Mouse (Mus musculus): ENCODE data around the gene Ccdc169. TPM values are rescaled to one million over a fixed set of nuclear protein-coding genes. Genes with fewer than 3 reads are reported as not detected.

Ccdc169 gene
- polyA plus RNA-seq (2012; ENCODE audit: insufficient read depth, insufficient read length, missing spikeins), result not detected in 2 replicates

GRCm38 (mm10) chr3:55137039-55137438 is at the start of gene Ccdc169:
Gene Ccdc169 (plus strand): TSS chr3:55137339.
- no peaks in the 10 kb centered on the region; the same call in 1 of the 2 replicates for H3K4me1 ChIP-seq (ENCODE audit: control insufficient read depth, insufficient read depth, low read length)
- TF ChIP-seq POLR2A (IDR thresholded peaks at IDR 0.05; ENCODE audit: borderline replicate concordance, low read depth, low read length), result no peak
- TF ChIP-seq CTCF (IDR thresholded peaks at IDR 0.05; ENCODE audit: low read depth, low read length), result no peak

GRCm38 (mm10) chr3:55087360-55087759 is 49.8 kb upstream of the Ccdc169 start:
- Histone ChIP-seq H3K27ac (ENCODE audit: insufficient read depth, low read depth, low read length) (no peak overlapping the region), H3K4me3 (ENCODE audit: insufficient read depth, low read length) (no peak overlapping the region), H3K4me1 (ENCODE audit: control insufficient read depth, insufficient read depth, low read length) (no peaks in the 10 kb centered on the region)
- TF ChIP-seq POLR2A (IDR thresholded peaks at IDR 0.05; ENCODE audit: borderline replicate concordance, low read depth, low read length) (no peak), CTCF (IDR thresholded peaks at IDR 0.05; ENCODE audit: low read depth, low read length) (no peak)

More at GRCm38 (mm10) chr3:55137039-55137438, at the start of gene Ccdc169:
- Histone ChIP-seq H3K27ac (ENCODE audit: insufficient read depth, low read depth, low read length) (no peak within 1 kb of the TSS), H3K4me3 (ENCODE audit: insufficient read depth, low read length) (no peak within 1 kb of the TSS)

GRCm38 (mm10) chr3:55088359-55088758 is 48.8 kb upstream of the Ccdc169 start:
- Histone ChIP-seq H3K4me3 (ENCODE audit: insufficient read depth, low read length) (no peak overlapping the region), H3K27ac (ENCODE audit: insufficient read depth, low read depth, low read length) (no peak overlapping the region), H3K4me1 (ENCODE audit: control insufficient read depth, insufficient read depth, low read length) (no peaks in the 10 kb centered on the region)
- TF ChIP-seq CTCF (IDR thresholded peaks at IDR 0.05; ENCODE audit: low read depth, low read length), result no peak

GRCm38 (mm10) chr3:55088843-55089242 is 48.3 kb upstream of the Ccdc169 start:
- Histone ChIP-seq H3K27ac (ENCODE audit: insufficient read depth, low read depth, low read length) (no peak overlapping the region), H3K4me1 (ENCODE audit: control insufficient read depth, insufficient read depth, low read length) (no peaks in the 10 kb centered on the region), H3K4me3 (ENCODE audit: insufficient read depth, low read length) (no peak overlapping the region)
- no peak for TF ChIP-seq POLR2A (IDR thresholded peaks at IDR 0.05; ENCODE audit: borderline replicate concordance, low read depth, low read length)

GRCm38 (mm10) chr3:55089291-55089690 is 47.8 kb upstream of the Ccdc169 start:
- Histone ChIP-seq H3K27ac (ENCODE audit: insufficient read depth, low read depth, low read length) (no peak overlapping the region), H3K4me1 (ENCODE audit: control insufficient read depth, insufficient read depth, low read length) (no peaks in the 10 kb centered on the region), H3K4me3 (ENCODE audit: insufficient read depth, low read length) (no peak overlapping the region)
- TF ChIP-seq CTCF (IDR thresholded peaks at IDR 0.05; ENCODE audit: low read depth, low read length), result no peak
- no peak for TF ChIP-seq POLR2A (IDR thresholded peaks at IDR 0.05; ENCODE audit: borderline replicate concordance, low read depth, low read length)

GRCm38 (mm10) chr3:55093161-55093560 is 44.0 kb upstream of the Ccdc169 start:
- no peak overlapping the region for H3K4me3 ChIP-seq (ENCODE audit: insufficient read depth, low read length)
- H3K4me1 ChIP-seq (ENCODE audit: control insufficient read depth, insufficient read depth, low read length), result peaks cover 4% of the 10 kb centered on the region; the same call in 1 of the 2 replicates
- TF ChIP-seq POLR2A (IDR thresholded peaks at IDR 0.05; ENCODE audit: borderline replicate concordance, low read depth, low read length), result no peak
- TF ChIP-seq CTCF (IDR thresholded peaks at IDR 0.05; ENCODE audit: low read depth, low read length), result no peak
- H3K27ac ChIP-seq (ENCODE audit: insufficient read depth, low read depth, low read length), result no peak overlapping the region

GRCm38 (mm10) chr3:55095968-55096654 is 41.0 kb upstream of the Ccdc169 start:
- Histone ChIP-seq H3K4me3 (ENCODE audit: insufficient read depth, low read length) (no peak overlapping the region), H3K27ac (ENCODE audit: insufficient read depth, low read depth, low read length) (no peak overlapping the region), H3K4me1 (ENCODE audit: control insufficient read depth, insufficient read depth, low read length) (peaks cover 4% of the 10 kb centered on the region; the same call in 1 of the 2 replicates)
- TF ChIP-seq POLR2A (IDR thresholded peaks at IDR 0.05; ENCODE audit: borderline replicate concordance, low read depth, low read length), result no peak
- TF ChIP-seq CTCF (IDR thresholded peaks at IDR 0.05; ENCODE audit: low read depth, low read length), result no peak

- no peak overlapping the region for H3K4me3 ChIP-seq (ENCODE audit: insufficient read depth, low read length)
- no peak overlapping the region for H3K27ac ChIP-seq (ENCODE audit: insufficient read depth, low read depth, low read length)
- TF ChIP-seq POLR2A (IDR thresholded peaks at IDR 0.05; ENCODE audit: borderline replicate concordance, low read depth, low read length) (no peak), CTCF (IDR thresholded peaks at IDR 0.05; ENCODE audit: low read depth, low read length) (no peak)
- H3K4me1 ChIP-seq (ENCODE audit: control insufficient read depth, insufficient read depth, low read length), result peaks cover 4% of the 10 kb centered on the region; the same call in 1 of the 2 replicates
These were observed 40.5 kb upstream of the Ccdc169 start for GRCm38 (mm10) chr3:55096655-55097005.

GRCm38 (mm10) chr3:55097186-55097585 is 40.0 kb upstream of the Ccdc169 start:
- H3K27ac ChIP-seq (ENCODE audit: insufficient read depth, low read depth, low read length), result no peak overlapping the region
- TF ChIP-seq CTCF (IDR thresholded peaks at IDR 0.05; ENCODE audit: low read depth, low read length) (no peak), POLR2A (IDR thresholded peaks at IDR 0.05; ENCODE audit: borderline replicate concordance, low read depth, low read length) (no peak)
- peaks cover 4% of the 10 kb centered on the region; the same call in 1 of the 2 replicates for H3K4me1 ChIP-seq (ENCODE audit: control insufficient read depth, insufficient read depth, low read length)

GRCm38 (mm10) chr3:55098014-55098413 is 39.1 kb upstream of the Ccdc169 start:
- no peak overlapping the region for H3K4me3 ChIP-seq (ENCODE audit: insufficient read depth, low read length)
- TF ChIP-seq CTCF (IDR thresholded peaks at IDR 0.05; ENCODE audit: low read depth, low read length), result no peak
- TF ChIP-seq POLR2A (IDR thresholded peaks at IDR 0.05; ENCODE audit: borderline replicate concordance, low read depth, low read length), result no peak
- no peak overlapping the region for H3K27ac ChIP-seq (ENCODE audit: insufficient read depth, low read depth, low read length)
- peaks cover 4% of the 10 kb centered on the region; the same call in 1 of the 2 replicates for H3K4me1 ChIP-seq (ENCODE audit: control insufficient read depth, insufficient read depth, low read length)

More at GRCm38 (mm10) chr3:55097186-55097585, 40.0 kb upstream of the Ccdc169 start:
- no peak overlapping the region for H3K4me3 ChIP-seq (ENCODE audit: insufficient read depth, low read length)
